Mouse (Mus musculus) Patski (cell line): ENCODE measurements around the gene Wfikkn2. TPM values are rescaled to one million over a fixed set of nuclear protein-coding genes. Genes with fewer than 3 reads are reported as not detected.
"Not testable (repeated sequence)": the region's sequence is repeated elsewhere in the genome, so short reads cannot be mapped to it uniquely, and the experiment has no call there.

Experiments
- ATAC-seq: fragments of 100-300 bp; one replicate; pipeline ENCODE4 v1.8.0; 2021
- CTCF ChIA-PET: fragments of 350-600 bp; sonication (Branson Sonifier 250); formaldehyde crosslinking; loops from one replicate; lab custom pipeline; 2022; ENCODE audit warnings: inconsistent platforms; lab: Charles Lee
- POLR2A ChIA-PET: fragments of 350-600 bp; sonication (Branson Sonifier 250); formaldehyde crosslinking; loops from one replicate; lab custom pipeline; 2022; ENCODE audit warnings: antibody characterized with exemption, inconsistent platforms; lab: Charles Lee
- DNase-seq: peaks from one replicate; pipeline ENCODE4 v3.0.0-alpha.2; 2011; ENCODE audit warnings: low read depth, low spot score
- H3K27me3 ChIP-seq: fragments of 371-371 bp; one replicate; pipeline ENCODE4 v1.5.1; 2021
- CTCF ChIP-seq: fragments of 100-300 bp; IDR thresholded peaks from one replicate; pipeline ENCODE4 v1.5.1; 2021
- in situ Hi-C: fragments of 300-500 bp; cut with MboI; formaldehyde crosslinking; loops from 3 replicates; pipeline ENCODE4 v1.11.1; 2018; ENCODE audit warnings: low pct_unique_long_range_greater_than_20kb, mixed read lengths
- polyA plus RNA-seq: library from polyadenylated mRNA; unstranded; gene quantifications from one replicate; pipeline ENCODE4 v1.2.3, GENCODE M21; 2021

The Wfikkn2 gene
- polyA plus RNA-seq, 1 experiment from 2014 or later: 0.08 TPM

DNA sequence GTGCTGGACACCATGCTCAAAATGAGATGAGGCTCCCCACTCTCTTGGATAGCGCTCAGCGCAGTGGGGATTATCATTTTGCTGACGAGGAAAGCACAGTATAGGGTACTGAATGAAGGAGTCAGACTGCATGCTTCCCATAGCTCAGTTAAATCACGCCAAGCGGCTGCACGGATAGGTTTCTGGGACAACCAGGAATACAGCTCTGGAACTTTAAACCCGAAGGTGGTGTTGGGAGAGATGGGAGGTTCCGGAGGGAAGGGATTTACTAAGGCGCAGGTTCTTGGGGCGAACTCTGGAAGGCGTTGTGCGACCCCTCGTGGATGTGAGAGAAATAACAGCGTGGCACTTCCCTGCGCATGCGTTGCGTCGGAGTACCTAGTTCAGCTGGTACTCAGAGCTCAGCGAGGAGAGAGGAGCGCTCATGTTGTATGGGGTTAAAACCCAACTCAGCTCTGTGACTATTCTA, 31.1 kb upstream of the Wfikkn2 start:
- ATAC-seq: peak; percentile 72
- peak; percentile 73 for DNase-seq
- TF ChIP-seq CTCF: peak; percentile 93
- in situ Hi-C loops: loop anchor here (5.0 kb wide), 1 partner anchor 40 kb away; no protein-coding TSS in a partner anchor
- ChIA-PET CTCF (interaction anchor here (0.6 to 3.9 kb wide), 15 partner anchors 10 to 292 kb away, joined by 3 to 23 read pairs (median 4); partner anchors contain the start of gene Tob1), POLR2A (interaction anchor here (1.0 kb wide), 1 partner anchor 40 kb away, joined by 4 read pairs; no protein-coding TSS in a partner anchor)
- H3K27me3 ChIP-seq: no peaks in the 10 kb centered on the region

- no peak for DNase-seq
- TF ChIP-seq CTCF: no peak
- POLR2A ChIA-PET: interaction anchor here (1.1 to 1.5 kb wide), 2 partner anchors 44 to 147 kb away, joined by 3 read pairs; no protein-coding TSS in a partner anchor
- H3K27me3 ChIP-seq: no peaks in the 10 kb centered on the region
- in situ Hi-C loops: loop anchor here (5.0 kb wide), 1 partner anchor 38 kb away; no protein-coding TSS in a partner anchor
- CTCF ChIA-PET: interaction anchor here (1.1 to 3.9 kb wide), 8 partner anchors 8 to 254 kb away, joined by 3 to 23 read pairs (median 6); no protein-coding TSS in a partner anchor
- no peak for ATAC-seq
These were observed 29.9 kb upstream of the Wfikkn2 start for GRCm38 (mm10) chr11:94275686-94276085.

DNA sequence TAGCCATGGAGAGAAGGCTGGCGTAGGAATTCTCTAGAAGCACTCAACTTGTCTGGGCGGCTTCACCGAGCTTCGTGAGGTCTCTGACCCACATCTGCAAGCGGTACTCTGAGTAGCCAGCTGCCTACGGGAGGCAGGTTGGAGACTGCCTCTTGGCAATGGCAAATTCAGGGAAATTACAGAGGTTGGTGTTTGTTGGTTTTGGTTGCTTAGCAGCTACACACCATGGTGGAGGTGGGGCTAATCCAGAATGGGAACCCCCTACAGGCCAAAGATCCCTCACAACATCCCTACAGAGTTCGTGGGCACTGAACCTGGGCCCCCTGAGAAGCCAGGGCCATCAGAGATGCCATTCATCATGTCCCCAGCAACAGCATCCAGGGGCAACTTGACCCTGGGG, 29.4 kb upstream of the Wfikkn2 start:
- no peaks in the 10 kb centered on the region for H3K27me3 ChIP-seq
- CTCF ChIA-PET: interaction anchor here (1.0 to 3.9 kb wide), 4 partner anchors 29 to 147 kb away, joined by 3 to 23 read pairs (median 18); no protein-coding TSS in a partner anchor
- POLR2A ChIA-PET: interaction anchor here (1.1 to 1.5 kb wide), 2 partner anchors 44 to 147 kb away, joined by 3 read pairs; no protein-coding TSS in a partner anchor
- TF ChIP-seq CTCF: no peak
- ATAC-seq (no peak), DNase-seq (no peak)
- in situ Hi-C loops: loop anchor here (5.0 kb wide), 1 partner anchor 38 kb away; no protein-coding TSS in a partner anchor

GRCm38 (mm10) chr11:94274206-94274867, 28.5 kb upstream of the Wfikkn2 start:
- POLR2A ChIA-PET: interaction anchor here (1.5 kb wide), 1 partner anchor 146 kb away, joined by 3 read pairs; no protein-coding TSS in a partner anchor
- no peak for DNase-seq

GRCm38 (mm10) chr11:94272960-94273927, 27.4 kb upstream of the Wfikkn2 start:
- ATAC-seq: no peak
- ChIA-PET CTCF (interaction anchor here (1.0 to 3.9 kb wide), 2 partner anchors 47 to 145 kb away, joined by 3 to 18 read pairs; no protein-coding TSS in a partner anchor), POLR2A (no interaction called here)
- TF ChIP-seq CTCF: no peak
- no peaks in the 10 kb centered on the region for H3K27me3 ChIP-seq
- DNase-seq: no peak
- in situ Hi-C loops: loop anchor here (5.0 kb wide), 1 partner anchor 146 kb away; no protein-coding TSS in a partner anchor

More at GRCm38 (mm10) chr11:94274206-94274867, 28.5 kb upstream of the Wfikkn2 start:
- no peaks in the 10 kb centered on the region for H3K27me3 ChIP-seq
- in situ Hi-C loops: loop anchor here (5.0 kb wide), 1 partner anchor 147 kb away; no protein-coding TSS in a partner anchor
- no peak for TF ChIP-seq CTCF
- CTCF ChIA-PET: interaction anchor here (1.0 to 3.9 kb wide), 2 partner anchors 28 to 146 kb away, joined by 3 to 18 read pairs; no protein-coding TSS in a partner anchor
- ATAC-seq: no peak

GRCm38 (mm10) chr11:94271015-94271414, 25.2 kb upstream of the Wfikkn2 start:
- no peak for ATAC-seq
- POLR2A ChIA-PET: no interaction called here
- in situ Hi-C loops: loop anchor here (5.0 kb wide), 1 partner anchor 144 kb away; no protein-coding TSS in a partner anchor
- no peak for TF ChIP-seq CTCF
- no peaks in the 10 kb centered on the region for H3K27me3 ChIP-seq
- DNase-seq: no peak
- CTCF ChIA-PET: no interaction called here

GRCm38 (mm10) chr11:94269906-94270305, 24.1 kb upstream of the Wfikkn2 start:
- no peak for TF ChIP-seq CTCF
- CTCF ChIA-PET: no interaction called here

DNA sequence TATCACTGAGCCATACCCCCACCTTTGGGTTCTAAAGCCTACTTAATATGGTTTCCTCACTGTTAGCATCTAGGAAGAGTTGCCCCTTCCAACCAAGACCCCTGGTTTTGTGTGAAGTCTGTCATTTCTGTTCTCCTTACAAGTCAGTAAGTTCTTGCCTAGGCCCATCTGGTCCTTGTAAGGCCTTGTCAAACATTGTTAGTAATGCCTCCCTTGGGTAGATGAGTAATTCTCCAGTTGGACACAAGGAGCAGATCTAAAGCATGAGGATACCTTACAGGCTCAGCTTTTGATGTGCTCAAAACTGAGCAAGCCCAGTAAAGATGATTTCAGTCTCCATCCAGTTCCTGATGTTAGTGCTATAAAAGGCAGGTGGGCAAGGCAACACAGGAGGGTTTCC, 23.0 kb upstream of the Wfikkn2 start:
- no peak for TF ChIP-seq CTCF
- ChIA-PET CTCF (no interaction called here), POLR2A (no interaction called here)
- in situ Hi-C loops: no loop called here
- no peak for DNase-seq
- H3K27me3 ChIP-seq: no peaks in the 10 kb centered on the region
- ATAC-seq: no peak

More at GRCm38 (mm10) chr11:94269906-94270305, 24.1 kb upstream of the Wfikkn2 start:
- no peaks in the 10 kb centered on the region for H3K27me3 ChIP-seq
- ATAC-seq (no peak), DNase-seq (no peak)
- POLR2A ChIA-PET: no interaction called here
- in situ Hi-C loops: loop anchor here (5.0 kb wide), 1 partner anchor 143 kb away; no protein-coding TSS in a partner anchor

DNA sequence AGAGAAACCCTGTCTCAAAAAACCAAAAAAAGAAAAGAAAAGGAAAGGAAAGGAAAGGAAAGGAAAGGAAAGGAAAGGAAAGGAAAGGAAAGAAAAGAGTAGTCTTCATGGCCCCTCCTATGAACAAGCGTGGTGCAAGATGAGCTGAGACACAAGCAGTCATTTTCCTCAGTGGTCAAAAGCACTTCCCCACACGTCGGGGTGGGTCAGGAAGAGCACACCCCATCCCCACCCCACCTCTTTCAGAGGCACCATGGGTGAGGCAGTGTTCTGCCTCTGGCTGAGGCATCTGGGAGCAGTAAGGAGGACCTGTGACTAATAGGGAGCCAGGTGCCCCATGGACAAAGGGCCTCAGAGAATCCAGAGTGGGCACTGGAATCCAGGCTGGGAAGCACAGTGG, 20.4 kb upstream of the Wfikkn2 start:
- in situ Hi-C loops, DNase-seq, POLR2A ChIA-PET, ATAC-seq, H3K27me3 ChIP-seq: not testable (repeated sequence)
- CTCF ChIA-PET: interaction anchor here (2.0 kb wide), 1 partner anchor 30 kb away, joined by 7 read pairs; no protein-coding TSS in a partner anchor
